Mouse (Mus musculus) testis, adult 2 months (tissue): ENCODE data around the gene Fbll1.

Experiments used
- CTCF ChIP-seq: fragments of 200-500 bp; IDR thresholded peaks from 2 replicates; pipeline ENCODE4 v1.5.1; 2012; ENCODE audit warnings: low read depth, mild to moderate bottlenecking, inconsistent platforms, low read length, moderate library complexity; ENCODE audit not compliant: control insufficient read depth, insufficient read depth, insufficient replicate concordance
- POLR2A ChIP-seq: fragments of 200-500 bp; IDR thresholded peaks from 2 replicates; pipeline ENCODE4 v1.6.1; 2012; ENCODE audit warnings: low read depth, mild to moderate bottlenecking, inconsistent platforms, low read length, moderate library complexity; ENCODE audit not compliant: control insufficient read depth

DNA sequence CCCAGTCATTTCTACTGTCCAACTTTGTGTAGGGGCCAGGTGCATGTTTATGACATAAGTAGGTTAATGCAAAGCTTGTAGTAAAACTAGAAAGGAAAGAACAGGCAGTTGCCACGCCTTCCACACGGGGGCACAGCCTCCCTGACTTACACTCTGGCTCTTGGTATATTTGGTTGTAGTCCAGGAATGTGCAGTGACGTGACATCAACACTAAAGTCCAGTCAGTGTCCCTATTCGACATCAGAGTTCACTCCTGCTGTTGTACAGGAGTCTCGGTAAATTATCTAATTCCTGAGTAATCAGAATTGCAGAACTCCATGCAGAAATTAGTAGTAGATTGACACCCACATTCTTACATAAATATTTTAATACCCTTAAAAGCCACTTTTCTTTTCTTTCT is 15.6 kb downstream of the Fbll1 start:
- TF ChIP-seq CTCF (no peak), POLR2A (no peak)
